Mouse (Mus musculus): Measurements from ENCODE around the gene Lrrc8d.
A peak's percentile ranks its signal among the peaks of the same experiment; 100 is the strongest.

Lrrc8d gene

DNA sequence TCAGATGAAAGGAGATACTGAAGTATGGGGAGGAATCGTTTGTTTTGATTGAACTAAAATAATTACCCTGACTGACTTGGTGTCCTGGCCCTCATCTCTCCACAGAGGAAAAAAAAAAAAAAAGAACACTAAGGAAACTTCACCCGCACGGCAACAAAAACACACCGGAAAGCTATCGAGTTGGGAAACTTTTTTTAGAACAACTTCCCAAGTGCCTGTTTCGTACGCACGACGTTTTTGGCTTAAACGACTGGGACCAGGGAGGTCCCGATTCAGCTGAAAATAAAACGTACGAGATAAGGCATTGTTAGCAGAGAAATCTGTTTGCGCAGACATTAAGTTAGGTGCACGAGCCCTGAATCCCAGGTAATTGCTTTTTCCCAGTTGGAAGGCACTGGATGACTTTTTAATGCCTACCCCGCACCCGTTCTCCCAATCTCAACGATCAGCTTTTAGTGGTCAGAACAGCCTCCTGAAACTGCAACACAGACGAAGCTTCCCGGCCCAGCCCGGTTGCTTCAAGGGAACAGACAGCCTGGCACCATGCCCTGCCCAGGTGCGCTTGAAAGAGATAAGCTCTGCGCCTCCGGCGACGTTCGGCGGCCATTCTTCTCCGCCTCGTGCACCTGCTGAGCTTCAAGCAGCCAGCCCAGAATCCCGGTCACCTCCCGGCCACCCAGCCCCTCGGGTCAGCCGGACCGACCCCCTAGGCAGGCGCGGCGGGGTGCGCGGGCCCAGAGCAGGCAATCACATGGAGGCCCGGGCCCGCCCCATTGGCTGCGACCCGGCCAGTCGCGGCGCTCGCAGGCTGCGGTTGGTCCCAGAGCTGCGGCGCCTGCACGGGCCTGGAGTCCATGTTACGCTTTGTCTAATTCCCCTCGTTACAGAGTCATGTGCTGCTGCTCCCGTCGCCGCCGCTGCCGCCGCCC is at the start of gene Lrrc8d:
TSS of gene Lrrc8d (plus strand) at position 829 of the 929 bp plus-strand sequence.
- DNase-seq, result peak; percentile 93

DNA sequence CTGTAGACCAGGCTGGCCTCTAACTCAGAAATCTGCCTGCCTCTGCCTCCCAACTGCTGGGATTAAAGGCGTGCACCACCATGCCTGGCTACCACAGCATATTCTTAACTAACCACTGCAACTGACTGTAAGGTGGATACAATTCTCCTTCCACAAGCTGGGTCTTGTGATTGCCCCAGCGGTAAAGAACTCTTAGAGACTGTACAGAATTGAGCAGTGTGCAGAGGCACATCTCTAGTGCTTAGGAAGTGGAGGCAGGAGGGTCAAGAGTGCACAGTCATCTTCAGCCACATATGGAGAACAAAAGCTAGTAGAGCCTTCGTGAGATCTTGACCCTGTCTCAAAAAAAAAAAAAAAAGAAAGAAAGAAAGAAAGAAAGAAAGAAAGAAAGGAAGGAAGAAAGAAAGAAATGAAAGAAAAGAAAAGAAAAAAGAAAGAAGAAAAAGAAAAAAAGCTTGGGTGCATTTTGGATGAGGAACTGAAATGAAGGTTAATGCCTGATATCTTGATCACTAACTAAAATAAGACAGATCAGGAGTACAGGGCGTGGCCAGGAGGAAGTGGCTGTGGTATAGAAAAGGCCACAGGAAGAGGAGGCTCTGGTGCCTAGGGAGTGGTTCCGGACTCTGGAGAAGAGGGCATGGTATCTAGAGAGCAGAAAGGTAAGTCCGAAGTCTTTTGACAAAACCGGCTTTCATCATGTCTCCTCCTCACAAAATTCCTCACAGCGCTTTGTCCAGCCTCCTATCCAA is 48.9 kb upstream of the Lrrc8d start:
- no peak for DNase-seq

DNA sequence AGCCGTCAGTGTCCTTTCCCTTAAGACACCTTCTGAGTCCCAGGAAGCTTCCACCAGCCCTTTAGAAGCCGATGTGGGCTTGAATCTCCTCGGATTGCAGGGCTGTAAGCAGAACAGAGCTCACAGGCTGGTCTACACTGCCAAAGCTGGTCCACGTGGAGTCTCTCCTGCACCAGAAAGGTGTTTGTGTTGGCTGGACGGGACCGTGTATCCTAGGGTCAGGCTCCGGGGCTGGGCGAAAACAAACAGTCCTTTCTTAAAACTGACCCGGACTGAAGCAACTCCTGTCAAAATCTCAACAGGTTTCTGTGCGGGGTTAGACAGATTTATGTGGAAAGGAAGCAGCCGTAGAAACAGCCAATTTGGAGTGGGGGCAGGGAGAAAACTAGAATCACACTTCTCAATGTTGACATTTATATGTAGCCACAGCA is 48.2 kb upstream of the Lrrc8d start:
- DNase-seq, result no peak

DNA sequence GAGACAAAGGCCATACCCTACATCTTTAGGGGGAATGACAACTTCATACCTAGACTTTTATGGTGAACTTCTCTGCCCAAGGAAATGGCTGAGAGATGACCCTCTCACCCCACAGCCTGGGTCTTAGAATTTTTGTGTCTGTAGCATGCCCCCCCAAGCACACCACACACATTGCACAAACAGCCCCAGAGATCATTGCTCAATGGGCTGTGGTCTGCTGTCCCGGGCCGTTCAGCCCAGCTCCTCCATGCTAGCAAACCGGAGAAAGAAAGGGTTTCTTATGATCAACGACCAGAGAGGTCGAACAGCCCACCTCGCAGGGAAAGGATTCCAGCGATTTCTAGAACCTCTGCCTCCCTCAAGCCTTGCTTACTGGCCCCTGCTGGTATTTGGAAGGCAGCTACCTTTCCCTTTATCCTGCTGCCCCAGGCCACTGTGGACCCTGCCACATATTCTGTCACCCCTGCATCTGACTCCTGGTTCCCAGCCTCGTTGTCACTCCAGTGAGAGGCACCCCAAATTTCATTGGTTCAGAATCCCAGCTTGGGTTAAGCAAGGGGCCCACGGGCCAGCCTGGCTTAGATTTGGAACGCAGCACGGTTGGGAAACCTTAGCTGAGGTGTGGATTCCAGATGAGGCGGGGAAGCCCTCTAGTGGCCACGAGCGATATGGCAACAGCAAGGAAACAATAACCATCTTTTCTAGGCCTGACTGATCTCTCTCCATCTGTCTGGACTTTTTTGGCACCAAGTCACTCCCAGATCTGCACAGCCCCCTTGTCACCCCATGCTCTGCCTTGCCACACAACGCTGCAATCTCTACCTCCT is 45.3 kb upstream of the Lrrc8d start:
- peak; percentile 83 for DNase-seq

DNA sequence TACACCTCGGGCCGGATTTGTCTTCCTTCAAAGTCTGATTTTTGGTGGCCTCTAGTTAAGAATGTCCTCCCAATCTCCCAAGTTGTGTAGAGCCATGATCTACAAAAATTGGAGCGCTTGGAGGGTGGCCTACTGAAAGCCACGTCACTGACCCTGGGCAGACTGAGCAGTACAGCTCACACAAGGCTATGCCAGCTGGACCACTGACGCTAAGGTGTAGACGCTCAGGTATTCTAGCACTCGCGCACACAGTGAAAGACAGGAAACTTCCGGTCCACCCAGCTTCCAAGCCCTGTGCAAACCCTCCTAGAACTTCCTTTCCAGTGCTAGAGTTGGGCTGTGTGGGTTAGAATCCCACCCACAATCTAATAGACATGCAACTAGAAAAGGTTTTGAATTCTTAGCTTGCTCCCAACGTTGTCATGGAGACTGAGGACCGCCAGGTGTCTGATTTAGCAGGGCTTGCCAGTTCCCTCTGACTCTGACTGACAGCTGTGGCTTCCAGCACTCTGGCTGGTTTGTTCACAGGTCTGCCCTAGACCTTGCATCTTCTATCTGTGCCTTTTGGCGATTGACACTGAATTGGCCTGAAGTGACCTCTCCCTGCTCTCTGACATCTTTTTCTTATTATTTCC is 44.6 kb upstream of the Lrrc8d start:
- no peak for DNase-seq

DNA sequence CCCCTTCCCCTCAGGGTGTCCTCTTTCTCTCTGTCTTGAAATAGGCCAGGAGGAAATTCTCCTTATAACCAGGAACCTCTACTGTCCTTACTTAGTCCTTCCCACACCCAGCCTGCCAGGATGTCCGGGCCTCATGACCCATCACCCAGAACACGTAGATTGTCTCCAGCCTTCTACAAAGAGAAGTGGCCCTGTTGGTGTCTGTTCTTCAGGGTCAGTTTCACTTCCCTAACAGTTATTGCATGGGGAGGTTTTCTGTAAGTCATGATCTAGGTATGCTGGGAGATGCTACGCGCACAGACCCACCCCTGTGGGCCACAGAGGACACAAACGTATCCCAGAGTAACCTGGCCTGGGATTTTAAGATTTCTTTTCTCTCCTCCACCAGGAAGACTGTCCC is 37.9 kb upstream of the Lrrc8d start:
- DNase-seq, result no peak

DNA sequence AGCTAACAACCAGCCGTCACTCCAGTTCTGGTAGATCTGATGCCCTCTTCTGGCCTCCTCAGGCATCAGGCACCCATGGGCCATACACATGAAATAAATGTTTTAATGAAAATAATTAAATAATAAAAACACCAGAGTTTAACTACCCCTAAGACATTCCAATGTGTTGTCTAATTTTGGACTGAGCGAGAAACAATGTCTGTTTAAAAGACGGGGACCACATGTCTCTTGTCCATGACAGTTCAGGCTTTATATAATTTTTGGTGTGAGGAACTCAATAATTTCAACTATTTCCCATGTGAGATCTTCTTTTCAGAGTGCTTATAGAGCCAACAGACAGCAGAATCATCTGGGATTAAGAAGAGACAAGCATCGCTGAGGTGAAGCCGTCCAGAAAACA is 32.8 kb upstream of the Lrrc8d start:
- no peak for DNase-seq

DNA sequence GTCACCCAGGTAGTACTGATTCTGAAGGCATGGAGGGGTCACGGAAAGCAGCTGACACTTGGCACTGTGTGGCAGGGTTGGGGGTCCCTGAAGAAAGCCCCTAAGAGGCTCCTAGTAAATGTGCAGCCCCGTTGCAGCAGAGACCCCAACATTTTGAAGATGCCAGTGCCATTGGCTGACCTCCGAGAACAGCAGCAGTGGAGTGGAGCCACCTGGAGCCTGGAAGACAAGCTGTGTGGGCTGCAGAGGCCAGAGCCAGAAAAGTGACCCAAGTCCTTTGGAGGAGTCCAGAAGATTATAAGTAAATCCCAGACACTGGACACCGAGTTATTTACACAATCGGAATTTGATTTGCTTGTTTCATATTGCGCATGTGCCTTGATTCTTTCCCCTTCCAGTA is 32.4 kb upstream of the Lrrc8d start:
- no peak for DNase-seq

DNA sequence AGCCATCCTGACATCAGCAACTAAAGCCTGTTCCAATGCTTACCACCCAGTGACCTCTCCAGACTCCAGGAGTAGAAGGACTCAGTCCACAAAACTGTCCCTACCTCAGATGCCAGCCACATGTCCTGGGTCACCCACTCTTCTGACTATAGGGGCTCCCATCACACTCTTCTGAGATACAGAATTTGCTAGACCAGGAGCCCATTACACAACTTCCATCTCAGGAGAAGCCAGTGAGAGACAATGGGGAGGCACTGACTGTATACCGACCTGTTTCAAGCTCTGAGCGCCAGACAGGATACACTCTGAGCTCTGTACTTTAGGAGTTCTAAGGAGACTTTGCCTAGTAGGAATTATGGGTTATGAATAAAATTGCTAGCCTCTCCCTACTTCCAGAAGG is 30.7 kb upstream of the Lrrc8d start:
- no peak for DNase-seq

DNA sequence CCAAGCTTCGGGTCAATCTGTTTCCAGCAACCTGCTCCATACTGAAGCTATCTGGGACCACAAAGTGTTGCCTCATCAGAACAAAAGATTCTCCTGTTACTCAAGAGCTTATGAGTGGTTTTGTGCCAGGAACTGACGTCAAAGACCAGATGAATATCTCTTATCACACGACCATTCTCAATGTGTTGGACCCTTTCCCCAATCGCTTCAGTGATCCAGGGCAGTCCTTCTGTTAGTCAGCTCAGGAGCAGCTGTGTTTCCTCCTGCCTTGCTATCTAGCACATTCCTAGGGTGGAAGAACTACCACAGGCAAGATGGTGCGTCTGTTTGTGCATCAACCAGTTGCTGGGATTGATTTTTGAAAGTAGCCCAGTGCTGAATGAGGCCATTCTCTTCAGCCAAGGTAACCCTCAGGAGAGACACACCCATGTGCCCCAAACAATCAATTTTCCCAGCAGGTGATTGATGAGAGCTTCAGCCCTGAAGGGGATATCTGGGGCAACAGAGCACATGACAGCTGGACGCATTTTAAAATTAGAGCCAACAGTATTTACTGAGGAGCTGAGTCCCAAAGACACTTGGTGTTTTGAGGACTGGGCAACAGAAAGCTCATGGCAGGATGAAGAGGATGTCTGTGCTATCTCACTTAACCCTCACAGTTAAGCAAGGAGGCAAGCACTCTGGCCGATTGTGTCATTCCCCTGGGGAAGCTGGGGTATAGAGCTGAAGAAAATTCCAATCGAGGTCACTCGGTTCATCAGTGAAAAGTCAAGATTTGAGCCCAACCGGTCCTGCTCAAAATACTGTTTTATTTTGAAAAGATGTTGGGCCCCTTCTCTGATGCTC is 30.0 kb upstream of the Lrrc8d start:
- DNase-seq, result no peak

DNA sequence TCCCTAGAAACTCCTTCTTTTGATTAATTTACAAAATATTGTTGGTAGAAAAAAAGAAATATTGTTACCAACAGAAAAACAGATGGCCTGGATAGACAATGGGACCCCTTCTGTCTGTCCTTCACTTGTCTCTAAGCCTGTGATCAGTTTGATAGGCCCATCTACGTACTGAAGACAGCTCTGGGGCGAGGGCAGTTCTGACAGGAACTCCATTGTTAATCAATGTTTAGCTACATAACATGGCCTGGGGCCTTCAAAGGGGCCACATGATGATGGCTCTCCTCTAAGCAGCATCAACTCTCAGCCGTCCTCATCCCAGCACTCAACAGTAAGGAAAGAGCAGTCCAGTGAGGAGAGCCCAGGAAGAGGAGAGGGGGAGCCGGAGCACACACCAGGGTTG is 27.4 kb upstream of the Lrrc8d start:
- DNase-seq, result no peak

DNA sequence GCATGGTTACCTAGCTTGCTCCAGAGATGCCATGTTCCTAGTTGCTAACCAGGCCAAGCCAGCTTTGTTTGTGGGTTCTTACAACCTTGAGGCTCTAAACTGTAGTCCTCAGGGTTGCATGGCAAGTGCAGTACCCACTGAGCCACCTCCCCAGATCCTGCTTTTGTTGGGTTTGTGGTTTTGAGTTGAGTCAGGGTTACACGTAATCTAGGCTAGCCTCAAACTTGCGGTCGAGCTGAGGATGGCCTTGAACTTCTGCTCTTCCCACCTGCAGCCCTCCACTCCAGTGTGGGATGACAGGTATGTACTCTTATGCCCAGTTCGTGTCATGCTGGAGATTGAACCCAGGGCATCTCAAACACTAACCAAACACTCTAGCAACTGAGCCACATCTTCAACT is 24.3 kb upstream of the Lrrc8d start:
- no peak for DNase-seq

DNA sequence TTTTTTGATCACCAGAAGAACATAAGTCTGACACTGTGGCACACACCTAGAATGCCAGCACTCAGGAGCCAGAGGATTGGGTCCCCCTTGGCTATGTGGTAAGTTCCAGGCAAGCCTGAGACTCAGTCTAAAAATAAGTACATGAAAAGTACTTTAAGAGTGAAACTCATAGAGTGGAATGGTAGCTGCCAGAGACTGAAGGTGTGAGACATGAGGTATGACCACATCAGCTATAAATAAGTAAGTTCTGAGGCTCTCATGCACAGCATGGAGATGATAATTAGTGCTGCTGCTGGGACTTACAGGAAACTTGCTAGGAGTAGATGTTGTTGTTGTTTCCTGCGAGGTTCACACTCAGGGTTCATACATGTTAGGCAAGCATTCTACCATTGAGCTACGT is 22.7 kb upstream of the Lrrc8d start:
- no peak for DNase-seq

DNA sequence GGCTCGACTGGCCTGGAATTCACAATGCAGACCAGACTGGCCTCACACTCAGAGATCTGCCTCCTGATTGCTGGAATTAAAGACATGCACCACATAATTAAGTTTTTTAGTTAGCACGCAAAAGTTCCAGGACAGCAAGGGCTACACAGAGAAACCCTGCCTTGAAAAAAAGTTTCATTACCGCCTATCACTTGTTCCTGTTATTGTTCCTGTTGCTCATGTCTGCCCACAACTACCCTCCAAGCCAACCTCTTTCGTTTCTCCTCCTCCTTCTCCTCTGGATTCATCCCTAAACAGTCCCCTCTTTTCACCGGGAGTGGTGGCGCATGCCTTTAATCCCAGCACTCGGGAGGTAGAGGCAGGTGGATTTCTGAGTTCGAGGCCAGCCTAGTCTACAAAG is 21.5 kb upstream of the Lrrc8d start:
- no peak for DNase-seq

DNA sequence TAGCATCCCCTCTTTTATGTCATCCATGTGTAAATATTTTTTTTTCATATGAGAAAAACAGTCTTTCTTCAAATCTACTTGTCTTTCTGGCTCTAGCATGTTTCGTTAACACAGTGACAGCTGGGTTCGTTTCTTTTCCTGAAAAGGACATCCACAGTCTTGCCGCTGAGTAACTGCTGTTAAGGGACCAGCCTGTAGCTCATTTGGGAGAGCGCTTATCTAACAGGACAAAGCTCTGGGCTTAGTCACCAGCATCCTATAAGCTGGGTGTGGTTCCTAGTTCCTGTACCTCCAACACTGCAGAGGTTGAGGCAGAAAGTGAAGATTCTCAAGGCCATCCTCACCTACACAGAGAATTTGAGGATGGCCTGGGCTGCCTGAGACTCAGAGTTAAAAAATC is 20.5 kb upstream of the Lrrc8d start:
- DNase-seq, result no peak

DNA sequence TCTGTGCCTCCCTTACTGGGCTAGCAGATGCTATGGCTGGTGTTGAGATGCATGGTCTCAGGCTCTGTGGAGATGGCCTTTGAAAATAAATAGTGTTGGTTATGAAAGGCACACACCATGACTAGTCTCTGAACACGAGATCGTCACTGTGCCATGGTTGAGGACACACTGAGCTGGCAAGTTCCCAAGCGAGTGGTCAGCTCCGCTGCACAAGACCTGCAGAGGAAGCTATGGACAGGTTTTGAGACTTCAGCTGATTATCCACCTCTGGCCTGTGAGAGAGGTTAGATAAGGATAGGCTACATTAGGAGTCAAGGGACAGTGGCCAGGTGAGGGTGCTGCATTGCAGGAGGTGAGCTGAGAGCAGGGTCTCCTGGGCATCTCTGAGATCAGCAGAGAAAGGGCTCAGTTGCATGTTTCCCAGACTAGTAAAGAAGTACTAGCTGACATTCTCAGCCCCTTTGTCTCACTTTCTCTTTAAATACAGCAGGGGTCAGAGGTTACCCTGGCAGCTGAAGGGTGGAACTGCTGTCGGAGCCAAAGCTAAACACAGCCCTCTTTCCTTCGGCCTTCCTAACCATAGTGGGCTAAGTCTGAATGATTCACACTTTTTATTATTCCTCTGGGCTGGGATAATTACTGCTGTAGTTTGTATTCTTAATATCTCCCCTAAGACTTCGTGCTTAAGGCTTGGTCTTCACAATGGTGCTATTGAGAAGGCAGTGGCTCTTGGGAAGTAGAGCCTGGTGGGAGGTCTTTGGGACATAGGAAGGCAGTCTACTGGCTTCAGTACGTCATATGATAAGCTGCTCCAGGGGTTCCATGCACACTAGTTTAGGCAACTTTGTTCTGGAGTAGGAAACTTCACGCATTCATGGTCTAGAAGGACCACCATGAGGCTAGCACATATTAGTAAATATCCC is 19.6 kb upstream of the Lrrc8d start:
- DNase-seq, result no peak

DNA sequence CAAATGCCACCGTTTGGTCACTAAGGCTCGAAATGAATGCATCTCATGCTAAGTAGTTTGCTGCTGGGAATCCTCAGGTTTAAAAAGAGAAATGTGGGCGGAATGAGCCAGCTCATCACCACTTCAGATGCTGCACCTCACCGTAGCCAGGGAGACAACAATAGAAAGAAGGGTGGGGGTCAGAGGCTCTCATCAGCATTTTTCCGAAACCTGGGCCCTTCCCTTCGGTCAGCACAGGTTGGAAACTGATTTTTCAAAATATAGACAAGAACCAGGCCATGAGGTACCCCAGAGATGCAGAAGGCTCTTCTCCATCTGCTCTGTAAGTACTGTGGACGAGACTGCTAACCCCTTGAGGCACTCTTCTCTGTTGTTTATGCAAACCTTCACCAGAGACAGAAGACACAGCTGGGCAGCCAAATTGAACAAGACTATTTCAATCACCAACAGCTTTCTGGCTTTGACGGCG is 17.6 kb upstream of the Lrrc8d start:
- no peak for DNase-seq

DNA sequence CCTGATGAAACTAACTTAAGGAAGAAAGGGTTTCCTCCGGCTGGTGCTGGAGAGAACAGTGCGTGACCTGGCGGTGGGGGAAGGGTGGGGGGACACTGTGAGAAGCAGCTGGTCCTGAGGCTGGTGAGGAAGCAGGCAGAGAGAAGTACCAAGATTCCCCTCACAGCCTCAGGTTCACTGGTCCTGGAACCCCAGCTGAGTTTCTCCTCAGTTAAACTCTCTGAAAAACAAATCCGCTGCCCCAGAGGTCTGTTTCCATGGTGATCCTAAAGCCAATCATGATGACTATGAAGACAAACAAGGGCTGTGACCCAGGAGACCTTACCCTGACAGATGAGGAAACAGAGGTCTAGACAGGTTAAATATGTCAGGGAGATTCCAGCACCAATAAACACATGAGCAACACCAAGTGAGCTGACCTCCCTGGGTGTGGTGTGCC is 15.8 kb upstream of the Lrrc8d start:
- no peak for DNase-seq

DNA sequence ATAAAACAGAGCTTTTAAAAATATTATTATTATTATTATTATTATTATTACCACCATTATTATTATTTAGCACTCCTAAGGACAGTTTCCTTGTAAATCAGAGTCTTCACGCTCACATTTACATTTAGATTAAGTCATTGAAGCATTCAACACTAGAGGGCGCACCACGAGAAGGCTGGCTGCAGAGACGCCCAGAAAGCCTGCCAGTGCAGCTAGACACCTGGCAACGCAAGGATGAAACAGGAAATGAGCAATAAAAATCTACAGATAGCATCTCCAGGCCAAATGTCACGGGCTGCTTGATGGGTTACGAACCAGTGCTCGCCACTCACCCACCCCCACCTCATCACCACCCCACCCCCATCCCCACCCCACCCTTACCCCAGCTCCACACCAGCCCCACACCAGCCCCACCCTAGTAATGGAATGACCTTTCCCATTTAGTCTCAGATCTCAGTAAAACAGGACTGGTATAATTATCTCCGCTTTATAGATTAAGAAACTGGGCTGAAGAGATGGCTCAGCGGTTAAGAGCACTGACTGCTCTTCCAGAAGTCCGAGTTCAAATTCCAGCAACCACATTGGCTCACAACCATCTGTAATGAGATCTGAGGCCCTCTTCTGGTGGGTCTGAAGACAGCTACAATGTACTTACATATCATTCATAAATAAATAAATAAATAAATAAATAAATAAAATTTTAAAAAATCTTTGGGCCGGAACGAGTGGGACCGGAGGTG is 14.7 kb upstream of the Lrrc8d start:
- DNase-seq, result peak; percentile 86
